Mouse (Mus musculus): ENCODE data around the gene Ubac1. TPM values are rescaled to one million over a fixed set of nuclear protein-coding genes. Genes with fewer than 3 reads are reported as not detected.

Ubac1 gene
- polyA plus RNA-seq, 1 experiment from 2014 or later = 117 TPM

GRCm38 (mm10) chr2:26034344-26035050 is 12.9 kb upstream of the Ubac1 start:
- H3K36me3 ChIP-seq (ENCODE audit: control insufficient read depth, insufficient read depth) = no peaks in the 10 kb centered on the region
- peaks cover under 1% of the 10 kb centered on the region; the same call in 1 of the 2 replicates for H3K4me1 ChIP-seq (replicated peaks; ENCODE audit: control insufficient read depth, insufficient read depth, low read length)
- H3K9ac ChIP-seq (replicated peaks; ENCODE audit: low read depth, low read length) = no peak overlapping the region
- no peak overlapping the region for H3K4me2 ChIP-seq (ENCODE audit: low read length)
- H3K27ac ChIP-seq (ENCODE audit: low read length) = no peak overlapping the region
- H3K4me3 ChIP-seq (replicated peaks; ENCODE audit: low read length) = no peak overlapping the region
- peaks cover 33% of the 10 kb centered on the region for H3K27me3 ChIP-seq (replicated peaks; ENCODE audit: control insufficient read depth, insufficient read depth, low read length)
- ATAC-seq = no peak
- no peaks in the 10 kb centered on the region for H3K9me3 ChIP-seq (ENCODE audit: control insufficient read depth, low read length)
- WGBS = 82% methylated on average over 15 of the region's 15 CpGs

- no peak overlapping the region for H3K27ac ChIP-seq (ENCODE audit: low read length)
- no peaks in the 10 kb centered on the region for H3K36me3 ChIP-seq (ENCODE audit: control insufficient read depth, insufficient read depth)
- 49% methylated on average over 3 of the region's 3 CpGs for WGBS
- H3K4me3 ChIP-seq (replicated peaks; ENCODE audit: low read length) = no peak overlapping the region
- H3K4me2 ChIP-seq (ENCODE audit: low read length) = no peak overlapping the region
- ATAC-seq = no peak
- no peaks in the 10 kb centered on the region for H3K9me3 ChIP-seq (ENCODE audit: control insufficient read depth, low read length)
- H3K4me1 ChIP-seq (replicated peaks; ENCODE audit: control insufficient read depth, insufficient read depth, low read length) = no peaks in the 10 kb centered on the region
- peaks cover 18% of the 10 kb centered on the region for H3K27me3 ChIP-seq (replicated peaks; ENCODE audit: control insufficient read depth, insufficient read depth, low read length)
- no peak overlapping the region for H3K9ac ChIP-seq (replicated peaks; ENCODE audit: low read depth, low read length)
Measured at GRCm38 (mm10) chr2:26030288-26030687, 8.7 kb upstream of the Ubac1 start.

- no peaks in the 10 kb centered on the region for H3K36me3 ChIP-seq (ENCODE audit: control insufficient read depth, insufficient read depth)
- WGBS = 32% methylated on average over 4 of the region's 4 CpGs
- H3K27ac ChIP-seq (ENCODE audit: low read length) = no peak overlapping the region
- H3K9ac ChIP-seq (replicated peaks; ENCODE audit: low read depth, low read length) = no peak overlapping the region
- H3K4me3 ChIP-seq (replicated peaks; ENCODE audit: low read length) = no peak overlapping the region
- ATAC-seq = no peak
- H3K27me3 ChIP-seq (replicated peaks; ENCODE audit: control insufficient read depth, insufficient read depth, low read length) = peaks cover 5% of the 10 kb centered on the region; the same call in 1 of the 2 replicates
- H3K4me2 ChIP-seq (ENCODE audit: low read length) = no peak overlapping the region
- H3K9me3 ChIP-seq (ENCODE audit: control insufficient read depth, low read length) = no peaks in the 10 kb centered on the region
- peaks cover 16% of the 10 kb centered on the region for H3K4me1 ChIP-seq (replicated peaks; ENCODE audit: control insufficient read depth, insufficient read depth, low read length)
Measured at GRCm38 (mm10) chr2:26024138-26025075, 2.9 kb upstream of the Ubac1 start.

GRCm38 (mm10) chr2:26022626-26023025 is 1.1 kb upstream of the Ubac1 start:
- Histone ChIP-seq H3K36me3 (ENCODE audit: control insufficient read depth, insufficient read depth) (no peaks in the 10 kb centered on the region), H3K4me2 (ENCODE audit: low read length) (no peak overlapping the region), H3K27me3 (replicated peaks; ENCODE audit: control insufficient read depth, insufficient read depth, low read length) (no peaks in the 10 kb centered on the region), H3K27ac (ENCODE audit: low read length) (no peak overlapping the region), H3K4me3 (replicated peaks; ENCODE audit: low read length) (no peak overlapping the region), H3K4me1 (replicated peaks; ENCODE audit: control insufficient read depth, insufficient read depth, low read length) (peaks cover 17% of the 10 kb centered on the region), H3K9me3 (ENCODE audit: control insufficient read depth, low read length) (no peaks in the 10 kb centered on the region), H3K9ac (replicated peaks; ENCODE audit: low read depth, low read length) (no peak overlapping the region)
- no peak for ATAC-seq
- WGBS = 91% methylated on average over 1 of the region's 1 CpGs

- Histone ChIP-seq H3K36me3 (ENCODE audit: control insufficient read depth, insufficient read depth) (no peaks in the 10 kb centered on the region), H3K9me3 (ENCODE audit: control insufficient read depth, low read length) (no peaks in the 10 kb centered on the region), H3K27ac (ENCODE audit: low read length) (no peak overlapping the region), H3K9ac (replicated peaks; ENCODE audit: low read depth, low read length) (no peak overlapping the region), H3K4me3 (replicated peaks; ENCODE audit: low read length) (no peak overlapping the region), H3K4me2 (ENCODE audit: low read length) (peak overlapping the region; percentile 34), H3K4me1 (replicated peaks; ENCODE audit: control insufficient read depth, insufficient read depth, low read length) (peaks cover 17% of the 10 kb centered on the region), H3K27me3 (replicated peaks; ENCODE audit: control insufficient read depth, insufficient read depth, low read length) (no peaks in the 10 kb centered on the region)
- 83% methylated on average over 8 of the region's 8 CpGs for WGBS
- 0 out of 2 replicates have a peak, but pooled peaks have one; percentile 7 for ATAC-seq
Measured at GRCm38 (mm10) chr2:26022258-26022565, 665 bp upstream of the Ubac1 start.

GRCm38 (mm10) chr2:26020714-26021560 is 610 bp downstream of the Ubac1 start:
- ATAC-seq = peak; percentile 9
- 1% methylated on average over 38 of the region's 38 CpGs for WGBS

GRCm38 (mm10) chr2:26019923-26020322 is 1.6 kb downstream of the Ubac1 start:
- no peak for ATAC-seq
- Histone ChIP-seq H3K36me3 (ENCODE audit: control insufficient read depth, insufficient read depth) (no peaks in the 10 kb centered on the region; the same call in 1 of the 2 replicates), H3K9ac (replicated peaks; ENCODE audit: low read depth, low read length) (no peak overlapping the region), H3K27ac (ENCODE audit: low read length) (no peak overlapping the region), H3K4me1 (replicated peaks; ENCODE audit: control insufficient read depth, insufficient read depth, low read length) (peaks cover 17% of the 10 kb centered on the region), H3K4me3 (replicated peaks; ENCODE audit: low read length) (no peak overlapping the region), H3K9me3 (ENCODE audit: control insufficient read depth, low read length) (no peaks in the 10 kb centered on the region), H3K27me3 (replicated peaks; ENCODE audit: control insufficient read depth, insufficient read depth, low read length) (no peaks in the 10 kb centered on the region), H3K4me2 (ENCODE audit: low read length) (peak overlapping the region; percentile 89; the same call in 1 of the 2 replicates)
- 85% methylated on average over 3 of the region's 3 CpGs for WGBS

More at GRCm38 (mm10) chr2:26020714-26021560, 610 bp downstream of the Ubac1 start:
- Histone ChIP-seq H3K27me3 (replicated peaks; ENCODE audit: control insufficient read depth, insufficient read depth, low read length) (no peaks in the 10 kb centered on the region), H3K27ac (ENCODE audit: low read length) (peak overlapping the region; percentile 83), H3K4me2 (ENCODE audit: low read length) (peak overlapping the region; percentile 89), H3K9ac (replicated peaks; ENCODE audit: low read depth, low read length) (peak overlapping the region; percentile 83), H3K4me1 (replicated peaks; ENCODE audit: control insufficient read depth, insufficient read depth, low read length) (peaks cover 17% of the 10 kb centered on the region), H3K4me3 (replicated peaks; ENCODE audit: low read length) (peak overlapping the region; percentile 89), H3K36me3 (ENCODE audit: control insufficient read depth, insufficient read depth) (no peaks in the 10 kb centered on the region), H3K9me3 (ENCODE audit: control insufficient read depth, low read length) (no peaks in the 10 kb centered on the region)

GRCm38 (mm10) chr2:26017326-26017725 is 4.2 kb downstream of the Ubac1 start:
- Histone ChIP-seq H3K27me3 (replicated peaks; ENCODE audit: control insufficient read depth, insufficient read depth, low read length) (no peaks in the 10 kb centered on the region), H3K9ac (replicated peaks; ENCODE audit: low read depth, low read length) (no peak overlapping the region), H3K4me2 (ENCODE audit: low read length) (no peak overlapping the region), H3K4me3 (replicated peaks; ENCODE audit: low read length) (no peak overlapping the region), H3K36me3 (ENCODE audit: control insufficient read depth, insufficient read depth) (peaks cover 8% of the 10 kb centered on the region), H3K9me3 (ENCODE audit: control insufficient read depth, low read length) (no peaks in the 10 kb centered on the region), H3K4me1 (replicated peaks; ENCODE audit: control insufficient read depth, insufficient read depth, low read length) (peaks cover 17% of the 10 kb centered on the region), H3K27ac (ENCODE audit: low read length) (no peak overlapping the region)
- no peak for ATAC-seq
- 85% methylated on average over 4 of the region's 4 CpGs for WGBS

- no peak overlapping the region for H3K27ac ChIP-seq (ENCODE audit: low read length)
- 97% methylated on average over 3 of the region's 3 CpGs for WGBS
- H3K36me3 ChIP-seq (ENCODE audit: control insufficient read depth, insufficient read depth) = peaks cover 21% of the 10 kb centered on the region
- ATAC-seq = no peak
- no peaks in the 10 kb centered on the region for H3K9me3 ChIP-seq (ENCODE audit: control insufficient read depth, low read length)
- no peaks in the 10 kb centered on the region for H3K4me1 ChIP-seq (replicated peaks; ENCODE audit: control insufficient read depth, insufficient read depth, low read length)
- no peak overlapping the region for H3K4me2 ChIP-seq (ENCODE audit: low read length)
- no peak overlapping the region for H3K9ac ChIP-seq (replicated peaks; ENCODE audit: low read depth, low read length)
- no peak overlapping the region for H3K4me3 ChIP-seq (replicated peaks; ENCODE audit: low read length)
- no peaks in the 10 kb centered on the region for H3K27me3 ChIP-seq (replicated peaks; ENCODE audit: control insufficient read depth, insufficient read depth, low read length)
Measured at GRCm38 (mm10) chr2:26013674-26014073, 7.9 kb downstream of the Ubac1 start.
